Mouse (Mus musculus) hindlimb bud, embryonic 11.5 days (tissue): ENCODE results near the gene Ppp6r3.
"Not testable (repeated sequence)": the region's sequence is repeated elsewhere in the genome, so short reads cannot be mapped to it uniquely, and the experiment has no call there.

Experiments
- DNase-seq: peaks from one replicate; pipeline ENCODE4 v3.0.0-alpha.2; 2012; ENCODE audit warnings: low read depth, low spot score; ENCODE audit errors: extremely low spot score

Ppp6r3 gene

DNA sequence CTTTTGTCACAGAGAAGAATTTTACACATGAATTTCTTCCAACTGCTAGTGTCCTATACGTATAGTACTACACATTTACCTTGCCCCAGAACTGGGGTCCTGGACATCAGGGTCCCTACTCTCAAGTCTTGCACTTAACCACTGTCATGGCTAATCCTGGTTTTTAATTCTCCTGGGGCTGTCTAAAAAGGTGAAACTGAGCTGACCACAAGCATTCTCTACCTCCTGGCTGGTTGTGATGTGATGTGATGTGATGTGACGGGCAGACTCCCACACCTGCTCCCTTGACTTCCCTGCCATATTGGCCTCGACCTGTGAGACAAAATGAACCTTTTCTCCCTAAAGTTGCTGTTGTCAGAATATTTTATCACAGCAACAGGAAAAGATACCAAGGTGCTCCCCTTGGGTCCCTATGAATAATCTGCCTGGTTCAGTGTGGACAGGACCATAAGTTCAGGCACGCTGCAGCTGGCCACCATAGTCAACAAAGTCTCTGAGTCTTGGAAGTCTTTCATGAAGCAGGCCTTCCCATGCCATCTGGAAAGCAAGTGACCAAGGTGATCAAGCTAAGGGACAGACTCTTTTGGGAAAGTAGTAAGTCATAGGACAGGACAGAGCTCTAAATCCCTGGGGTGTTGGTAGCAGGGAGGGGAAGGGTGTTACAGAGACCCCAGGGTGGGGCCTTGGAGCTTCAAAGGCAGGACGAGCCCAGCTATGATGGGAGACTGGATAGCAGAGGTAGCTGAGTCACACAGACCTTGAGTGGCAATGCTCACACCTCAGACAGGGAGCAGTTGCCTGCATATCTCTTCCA lies 1.1 kb upstream of the Ppp6r3 start:
- DNase-seq: no peak

DNA sequence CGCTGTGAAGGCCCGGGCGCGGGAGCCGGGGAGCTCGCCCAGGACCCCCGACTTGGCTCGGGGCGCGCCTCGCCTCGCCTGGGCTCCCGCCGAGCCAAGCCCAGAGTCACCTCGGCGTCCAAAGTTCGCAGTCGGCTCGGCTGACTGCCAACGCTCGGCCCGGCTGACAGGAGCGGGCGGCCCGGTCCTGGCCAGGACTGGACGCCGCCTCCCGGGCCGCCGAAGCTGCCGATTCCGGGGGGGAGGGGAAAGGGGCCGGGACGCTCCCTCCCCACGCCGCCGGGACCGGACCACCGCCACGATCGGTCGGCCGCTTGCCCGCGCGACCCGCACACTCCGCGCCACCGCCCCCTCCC lies 295 bp downstream of the Ppp6r3 start:
- no peak for DNase-seq

DNA sequence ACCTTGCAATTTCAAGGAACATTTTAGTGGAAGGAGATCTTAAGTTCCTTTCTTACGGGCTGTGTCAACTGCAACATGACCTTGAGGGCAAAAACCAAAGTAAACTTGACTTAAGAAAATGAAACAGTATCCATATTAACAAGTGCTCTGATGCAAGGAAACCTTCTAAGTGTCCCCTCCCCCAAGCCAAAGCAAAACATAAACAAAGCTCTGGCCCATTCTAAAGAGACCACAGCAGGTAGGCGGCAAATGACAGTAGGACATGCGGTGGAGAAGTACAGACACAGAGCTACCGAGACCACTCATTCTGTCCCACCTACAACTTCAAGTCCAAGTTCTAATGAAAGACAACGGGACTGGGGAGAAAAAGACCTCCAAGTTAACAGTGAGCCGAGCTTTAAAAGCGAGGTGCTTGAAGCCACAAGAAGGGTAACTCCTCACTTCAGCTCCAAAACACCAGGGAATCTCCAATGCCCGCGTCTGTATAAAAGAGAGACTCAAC lies 905 bp downstream of the Ppp6r3 start:
- DNase-seq: no peak

DNA sequence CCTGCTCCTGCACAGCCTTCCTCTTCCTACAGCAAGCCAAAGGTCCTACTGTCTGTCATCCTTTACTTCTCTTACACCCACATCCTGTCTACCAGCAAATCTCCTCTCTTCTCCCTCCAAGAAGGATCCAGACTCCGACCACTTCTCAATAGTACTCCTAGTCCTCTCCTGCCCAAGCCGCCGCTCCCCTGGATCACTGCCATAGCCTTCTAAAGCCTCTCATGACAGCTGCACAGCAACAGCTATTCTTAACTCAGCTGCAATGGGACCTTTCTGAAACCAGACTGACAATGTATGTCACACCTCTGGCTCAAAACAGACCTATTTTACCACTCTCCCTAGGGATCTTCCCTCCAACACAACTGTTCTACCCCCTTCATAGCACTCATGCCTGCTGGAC lies 11.2 kb downstream of the Ppp6r3 start:
- no peak for DNase-seq

DNA sequence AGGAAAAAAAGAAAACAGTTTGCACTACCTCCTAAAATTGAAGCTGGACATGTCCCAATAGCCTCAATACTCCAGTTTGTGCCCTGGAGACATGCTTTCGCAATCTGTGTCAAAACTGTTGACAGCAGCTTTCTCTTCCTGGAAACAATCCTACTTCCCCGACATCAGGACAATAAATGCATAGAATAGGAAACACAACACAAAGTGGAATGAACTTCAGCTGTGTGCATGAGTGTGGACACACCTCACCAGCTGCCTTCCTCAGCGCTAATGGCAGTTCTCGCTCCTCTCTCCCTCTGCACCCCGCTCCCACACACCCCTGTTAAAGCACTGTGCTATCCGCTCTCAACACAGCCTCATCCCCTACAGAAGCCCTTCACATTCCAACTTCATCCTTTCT lies 12.8 kb downstream of the Ppp6r3 start:
- no peak for DNase-seq

DNA sequence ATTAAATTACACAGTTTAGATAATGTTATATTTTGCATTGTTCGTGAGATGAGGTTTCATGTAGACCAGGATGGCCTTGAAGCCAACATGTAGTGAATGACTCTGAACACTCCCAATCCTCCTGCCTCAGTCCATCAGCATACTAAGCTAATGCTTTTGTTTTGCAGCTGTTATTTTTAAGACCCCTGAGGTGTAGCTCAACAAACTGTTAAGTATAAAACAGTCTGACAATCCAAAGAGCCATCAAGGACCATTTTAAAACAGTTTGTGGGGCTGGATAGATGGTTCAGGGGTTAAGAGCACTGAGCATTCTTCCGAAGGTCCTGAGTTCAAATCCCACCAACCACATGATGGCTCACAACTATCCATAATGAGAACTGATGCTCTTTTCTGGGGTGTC lies 13.3 kb downstream of the Ppp6r3 start:
- DNase-seq: no peak

DNA sequence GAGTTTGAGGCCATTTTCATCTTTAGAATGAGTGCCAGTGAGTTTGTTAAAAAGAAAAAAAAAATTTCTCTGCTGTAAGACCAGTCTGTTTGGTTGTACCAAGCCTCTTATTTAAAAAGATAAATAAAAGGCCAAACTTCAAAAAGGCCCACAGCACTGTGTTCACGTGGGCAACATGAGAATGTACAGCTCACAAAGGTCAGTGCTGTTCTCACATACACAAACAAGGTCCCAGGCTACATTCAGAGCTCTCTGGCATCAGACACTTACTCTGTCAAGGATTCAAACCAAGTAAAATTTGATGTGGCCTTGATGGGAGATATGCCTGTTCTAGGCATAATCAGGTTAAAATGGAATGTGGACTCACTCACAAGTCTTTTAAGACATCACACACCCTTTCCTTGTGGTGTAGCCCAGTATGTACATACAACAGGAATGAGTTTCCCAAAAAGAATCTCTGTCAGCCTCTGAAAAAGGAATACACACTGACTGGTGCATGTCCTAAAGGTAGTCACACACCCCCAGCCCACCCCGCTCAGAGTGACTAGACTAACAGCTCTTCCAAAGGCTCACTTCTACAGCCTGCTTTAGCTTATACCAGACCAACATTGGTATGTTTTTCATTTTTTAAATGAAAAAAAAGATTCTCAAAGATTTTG lies 19.3 kb downstream of the Ppp6r3 start:
- no peak for DNase-seq

DNA sequence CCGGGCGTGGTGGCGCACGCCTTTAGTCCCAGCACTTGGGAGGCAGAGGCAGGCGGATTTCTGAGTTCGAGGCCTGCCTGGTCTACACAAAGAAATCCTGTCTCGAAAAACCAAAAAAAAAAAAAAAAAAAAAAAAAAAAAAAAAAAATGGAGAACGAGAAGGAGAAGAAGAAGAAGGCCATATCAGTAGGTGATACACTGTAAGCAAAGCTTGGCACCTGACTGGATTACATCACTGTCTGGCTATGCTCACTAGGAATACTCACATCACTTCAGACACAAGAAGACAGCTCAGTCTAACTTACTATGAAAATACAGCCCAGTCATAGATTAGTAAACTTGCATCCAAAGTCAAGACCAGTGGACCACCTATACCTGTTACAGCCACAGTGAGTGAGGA lies 20.8 kb downstream of the Ppp6r3 start:
- no peak for DNase-seq

DNA sequence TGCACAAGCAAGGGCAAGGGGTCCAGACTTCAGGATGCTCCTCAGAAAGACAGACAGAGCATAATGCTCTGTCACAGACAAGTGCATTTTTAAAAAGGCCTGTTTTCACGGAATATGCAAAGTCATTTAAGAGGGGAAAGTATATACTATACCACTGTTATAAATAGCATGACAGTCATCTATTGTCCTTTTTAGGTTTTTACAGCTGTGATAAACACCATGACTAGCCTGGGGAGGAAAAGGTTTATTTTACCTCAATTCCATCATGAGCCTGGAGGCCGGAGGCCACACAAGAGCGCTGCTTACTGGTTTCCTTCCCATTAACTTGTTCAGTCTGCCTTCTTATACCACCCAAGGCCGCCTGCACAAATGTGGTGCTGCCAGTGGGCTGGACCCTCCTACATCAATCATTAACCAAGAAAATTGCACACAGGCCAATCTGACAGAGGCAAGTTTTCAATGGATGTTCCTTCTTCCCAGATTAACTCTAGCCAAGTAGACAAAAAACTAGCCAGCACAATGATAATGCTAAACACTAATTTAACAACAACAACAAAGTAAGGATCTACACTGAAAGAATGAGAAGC lies 23.9 kb downstream of the Ppp6r3 start:
- no peak for DNase-seq

DNA sequence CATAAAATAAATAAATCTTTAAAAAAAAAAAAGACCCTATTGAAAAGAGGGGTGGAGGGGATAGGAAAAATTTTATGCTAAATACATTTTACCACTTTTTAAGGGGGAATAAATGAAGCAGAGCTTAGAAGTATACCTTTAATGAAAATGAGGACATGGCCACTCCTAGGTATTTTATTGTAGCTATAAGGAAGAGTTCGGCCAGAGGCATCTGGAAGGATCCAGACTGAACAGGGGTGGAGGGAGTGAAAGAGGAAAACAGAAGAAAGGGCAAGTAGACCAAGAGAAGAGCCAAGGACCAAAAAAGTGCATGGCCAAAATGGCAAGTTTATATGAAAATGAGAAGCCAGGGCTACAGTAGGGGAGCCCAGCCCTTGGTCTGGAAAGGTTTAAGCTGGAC lies 25.4 kb downstream of the Ppp6r3 start:
- no peak for DNase-seq

DNA sequence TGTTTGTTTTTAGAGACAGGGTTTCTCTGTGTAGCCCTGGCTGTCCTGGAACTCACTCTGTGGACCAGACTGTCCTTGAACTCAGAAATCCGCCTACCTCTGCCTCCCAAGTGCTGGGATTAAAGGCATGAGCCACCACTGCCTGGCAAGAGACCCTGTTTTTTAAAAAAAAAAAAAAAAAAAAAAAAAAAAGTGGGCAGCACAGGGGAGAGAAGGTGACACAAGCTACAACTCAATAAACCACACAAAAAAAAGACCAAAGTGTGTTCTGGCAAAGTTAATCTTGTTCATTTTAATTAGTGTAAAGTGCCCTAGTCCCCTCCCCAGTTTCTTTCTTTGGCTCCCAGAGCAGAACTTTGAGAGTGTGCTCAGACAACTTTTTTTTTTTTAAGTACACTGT lies 26.3 kb downstream of the Ppp6r3 start:
- DNase-seq: no peak

DNA sequence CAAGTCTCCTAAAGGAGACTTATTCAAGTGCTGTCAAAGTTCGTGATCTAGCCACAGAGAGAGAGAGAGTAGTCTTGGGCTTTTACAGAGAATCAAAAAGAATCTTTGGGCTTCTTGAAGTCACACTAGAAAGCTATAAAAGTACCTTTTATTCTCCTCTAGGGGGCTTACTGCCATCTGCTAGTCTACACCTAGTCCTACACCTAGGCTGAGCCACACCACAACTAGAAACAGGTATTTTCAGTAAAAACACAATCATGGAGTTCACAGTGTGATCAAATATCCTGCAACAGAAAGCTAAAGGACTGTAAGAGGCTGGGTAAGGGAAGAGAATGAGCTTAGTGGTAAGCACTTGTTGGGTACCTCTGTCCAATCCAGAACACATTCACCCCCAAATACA lies 27.2 kb downstream of the Ppp6r3 start:
- DNase-seq: no peak

DNA sequence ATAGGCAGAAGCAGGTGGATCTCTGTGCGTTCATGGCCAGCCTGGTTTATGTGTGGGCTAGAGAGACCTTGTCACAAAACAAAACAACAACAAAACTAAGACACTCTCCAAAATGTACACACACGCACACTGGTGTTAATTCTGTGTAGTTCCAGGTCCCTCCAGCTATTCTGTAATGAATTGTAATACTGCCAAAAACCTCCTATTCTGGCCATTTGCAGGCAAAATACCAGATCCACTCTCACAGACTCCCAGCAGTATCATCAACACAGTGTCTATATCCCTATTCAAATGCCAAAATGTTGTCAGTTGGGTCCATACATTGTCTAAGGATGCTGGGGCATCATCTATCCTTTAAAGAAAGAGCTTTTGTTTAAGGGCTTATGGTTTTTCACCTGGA lies 30.6 kb downstream of the Ppp6r3 start:
- DNase-seq: no peak

DNA sequence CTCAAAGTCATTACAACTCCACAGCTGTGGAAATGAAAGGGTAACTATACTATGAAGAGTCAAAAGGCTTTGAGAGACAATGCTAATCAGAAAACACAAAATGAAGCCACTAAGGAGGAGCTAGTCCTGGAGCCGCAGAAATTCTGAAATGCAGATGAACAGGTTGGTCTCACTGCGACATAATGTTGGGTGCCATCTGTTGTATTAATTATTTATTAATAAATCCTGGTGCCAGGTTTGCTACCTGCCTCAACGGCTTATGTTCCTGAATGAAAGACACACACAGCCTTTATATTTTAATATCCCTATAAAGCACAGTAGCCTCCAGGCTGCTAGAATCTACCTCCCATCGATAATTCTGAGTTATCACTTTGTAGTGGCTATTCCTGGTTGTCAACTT lies 33.0 kb downstream of the Ppp6r3 start:
- no peak for DNase-seq

DNA sequence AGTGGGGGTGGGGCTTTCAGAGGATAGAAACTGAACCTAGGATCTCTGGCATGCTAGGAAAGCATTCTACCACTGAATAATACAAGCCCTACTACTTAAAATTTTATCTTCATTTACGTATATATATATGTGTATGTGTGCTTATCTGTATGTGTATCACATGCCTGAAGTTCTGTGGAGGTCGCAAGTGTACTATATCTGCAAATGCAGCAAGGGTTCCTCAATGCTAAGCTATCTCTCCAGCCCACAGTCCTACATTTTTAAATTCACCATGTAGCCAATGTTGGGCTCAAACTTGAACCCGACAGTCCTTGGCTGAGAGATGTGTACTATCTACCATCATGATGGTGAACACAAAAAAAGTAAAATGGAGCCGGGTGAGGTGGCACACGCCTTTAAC lies 34.6 kb downstream of the Ppp6r3 start:
- no peak for DNase-seq

DNA sequence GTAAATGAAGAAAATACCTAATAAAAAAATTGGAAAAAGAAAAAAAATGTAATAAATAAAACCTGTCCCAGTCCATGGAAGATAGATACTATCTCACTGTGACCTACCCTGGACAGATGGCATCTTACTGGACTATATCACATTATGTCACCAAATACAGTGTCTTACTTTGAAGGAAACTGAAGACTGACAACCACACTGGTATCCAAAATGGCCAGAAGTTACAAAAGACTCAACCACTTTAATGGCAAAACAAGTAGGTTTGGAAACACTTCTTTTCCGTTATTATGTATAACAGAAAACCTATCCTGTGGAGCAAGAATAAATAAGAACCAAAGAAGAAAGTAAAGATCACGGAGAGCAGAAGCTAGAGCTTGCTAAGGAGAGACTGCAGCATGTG lies 35.3 kb downstream of the Ppp6r3 start:
- DNase-seq: no peak

DNA sequence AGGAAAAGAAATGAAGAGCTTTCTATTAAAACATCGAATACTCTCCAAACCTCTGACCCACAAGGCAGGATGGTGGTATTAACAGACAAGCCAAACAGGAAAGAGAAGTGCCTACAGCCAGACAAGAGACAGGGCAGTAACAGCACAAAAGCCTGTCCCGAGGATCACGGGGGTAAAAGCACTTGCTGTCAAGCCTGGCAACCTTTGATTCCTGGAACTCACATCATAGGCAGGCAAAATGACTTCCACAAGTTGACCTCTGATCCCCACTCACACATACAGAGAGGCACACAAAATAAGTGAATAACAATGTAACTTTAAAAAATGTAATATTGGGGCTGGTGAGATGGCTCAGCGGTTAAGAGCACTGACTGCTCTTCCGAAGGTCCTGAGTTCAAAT lies 36.1 kb downstream of the Ppp6r3 start:
- DNase-seq: no peak

DNA sequence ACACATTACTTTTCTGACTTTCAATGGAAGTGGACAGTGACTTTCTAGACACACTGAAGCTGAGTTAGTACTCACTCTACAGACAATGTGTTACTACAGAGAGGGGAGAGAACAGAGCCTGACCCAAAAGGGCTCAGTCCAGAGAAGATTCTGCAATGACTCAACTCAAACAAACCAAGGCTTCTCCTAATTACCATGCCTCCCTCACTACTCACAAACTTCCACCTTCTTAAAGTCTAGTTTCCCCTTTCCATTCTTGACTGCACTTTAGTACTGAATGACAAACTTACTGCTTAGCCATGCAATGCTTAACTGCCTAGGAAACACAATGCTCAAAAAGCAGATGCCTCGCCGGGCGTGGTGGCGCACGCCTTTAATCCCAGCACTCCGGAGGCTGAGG lies 37.9 kb downstream of the Ppp6r3 start:
- DNase-seq: no peak

DNA sequence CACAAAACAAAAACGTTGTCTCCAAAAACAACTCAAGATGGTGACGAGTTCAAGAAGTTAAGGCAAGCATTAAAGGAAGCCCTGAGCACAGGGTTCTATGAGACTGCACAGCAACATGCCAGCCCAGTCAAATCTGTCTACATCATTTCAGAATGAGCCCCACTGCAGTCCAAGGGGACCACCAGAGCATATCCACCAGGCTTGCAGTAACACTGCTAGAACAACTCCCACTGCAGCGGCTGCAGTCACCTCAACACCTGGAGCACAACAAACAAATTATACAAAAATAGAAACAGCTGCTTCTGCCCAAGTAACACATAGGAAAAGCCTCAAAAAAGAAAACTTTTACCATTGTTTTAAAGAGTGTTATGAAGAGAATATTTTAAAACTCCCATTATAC lies 40.6 kb downstream of the Ppp6r3 start:
- no peak for DNase-seq

DNA sequence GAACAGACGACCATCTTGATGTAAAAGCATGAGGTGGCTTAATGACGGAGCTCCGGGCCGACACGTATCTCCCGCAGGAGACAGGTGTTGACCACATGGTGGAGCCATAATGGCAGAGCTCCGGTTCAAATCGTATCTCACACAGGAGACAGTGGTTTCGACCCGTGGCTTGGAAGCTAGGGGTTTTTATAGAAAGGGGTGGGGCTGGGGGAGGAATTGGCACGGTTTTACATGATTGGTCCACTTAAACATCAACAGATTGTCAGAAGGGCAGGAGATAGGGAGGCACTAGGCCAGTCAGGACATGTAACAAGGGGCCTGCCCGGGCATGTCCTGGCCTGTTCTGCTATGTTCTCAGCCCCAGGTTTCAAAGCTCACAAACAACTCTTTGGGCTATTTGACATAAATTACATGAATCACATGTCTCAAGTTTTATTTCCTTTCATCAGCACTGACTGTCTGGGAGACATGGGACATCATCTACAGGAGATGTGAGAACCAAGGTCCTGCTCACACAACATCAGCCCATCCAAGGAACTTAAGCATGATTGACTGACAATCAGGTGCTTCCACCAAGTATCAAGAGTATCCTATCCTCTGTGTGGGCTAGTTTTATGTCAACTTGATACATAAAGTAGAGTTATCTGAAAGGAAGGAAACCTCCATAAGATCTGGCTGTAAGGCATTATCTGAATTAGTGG lies 42.1 kb downstream of the Ppp6r3 start:
- DNase-seq: not testable (repeated sequence)

DNA sequence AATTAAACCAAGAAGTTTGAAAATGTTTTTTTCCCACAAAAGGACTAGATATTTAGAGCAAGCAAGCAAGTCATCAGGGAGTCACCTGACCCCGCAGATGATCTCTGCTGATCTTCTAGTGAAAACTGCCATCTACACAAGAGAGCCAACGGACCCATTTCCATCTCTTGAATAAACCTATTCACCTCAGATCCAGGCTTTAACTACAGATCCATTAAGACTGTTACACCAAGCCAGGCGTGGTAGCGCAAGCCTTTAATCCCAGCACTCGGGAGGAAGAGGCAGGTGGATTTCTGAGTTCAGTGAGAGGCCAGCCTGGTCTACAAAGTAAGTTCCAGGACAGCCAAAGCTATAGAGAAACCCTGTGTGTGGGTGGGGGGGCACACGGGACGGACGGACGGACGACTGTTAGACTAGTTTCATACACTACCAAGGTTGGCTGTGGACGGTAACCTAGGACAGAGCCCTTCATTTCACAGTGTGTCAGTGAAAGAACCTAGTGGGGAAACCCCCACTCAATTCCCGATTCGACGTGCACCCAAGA lies 42.8 kb downstream of the Ppp6r3 start:
- DNase-seq: no peak
